Mouse (Mus musculus) testis, adult 2 months (tissue): ENCODE data around the gene Clstn3.

ENCODE experiments used
- CTCF ChIP-seq: fragments of 200-500 bp; IDR thresholded peaks from 2 replicates; pipeline ENCODE4 v1.5.1; 2012; ENCODE audit warnings: low read depth, mild to moderate bottlenecking, inconsistent platforms, low read length, moderate library complexity; ENCODE audit not compliant: control insufficient read depth, insufficient read depth, insufficient replicate concordance
- POLR2A ChIP-seq: fragments of 200-500 bp; IDR thresholded peaks from 2 replicates; pipeline ENCODE4 v1.6.1; 2012; ENCODE audit warnings: low read depth, mild to moderate bottlenecking, inconsistent platforms, low read length, moderate library complexity; ENCODE audit not compliant: control insufficient read depth

GRCm38 (mm10) chr6:124487509-124487908 lies 22.9 kb upstream of the Clstn3 start:
- no peak for TF ChIP-seq POLR2A
- no peak for TF ChIP-seq CTCF
